In the genomic region with DNA sequence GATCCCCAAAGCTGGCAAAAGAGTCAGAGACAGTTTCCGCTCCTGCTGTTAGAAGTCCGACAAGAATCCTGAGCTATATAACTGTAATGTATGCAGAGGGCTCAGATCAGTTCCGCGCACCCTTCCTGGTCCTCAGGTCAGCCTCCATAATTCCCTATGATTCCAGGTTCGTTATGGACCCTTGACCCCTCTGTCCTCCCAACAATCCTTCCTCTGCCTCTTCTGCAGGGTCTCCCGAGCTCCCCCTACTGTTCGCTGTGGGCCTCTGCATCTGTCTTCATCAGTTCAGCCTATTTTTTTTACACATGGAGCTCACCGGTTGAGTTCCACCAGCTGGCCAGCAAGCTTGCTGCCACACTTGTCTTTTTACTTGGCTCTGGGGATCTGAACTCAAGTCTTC, we compare ENCODE assay signal across 9 mouse cellular contexts.
DNase-seq lines count a peak whose midpoint lies in the region; ATAC-seq and TF ChIP-seq lines count a peak whose summit lies in the region.
"Had no signal": no experiment of that assay in that cellular context is flagged by ENCODE, and none has a peak within 500 bp of the region (broad histone marks: within the 10 kb centered on the region; RNA-seq: fewer than 3 reads in every experiment).

No protein-coding gene starts in this region.

- H3K4me2 ChIP-seq in midbrain, postnatal 0 days (ENCODE audit: low read depth, low read length, poor library complexity, severe bottlenecking), result no peak overlapping the region
- H3K4me2 ChIP-seq in midbrain, embryonic 11.5 days, result no peak overlapping the region
- no peak overlapping the region for H3K4me2 ChIP-seq in midbrain, embryonic 13.5 days (replicated peaks)

- H3K4me1 ChIP-seq in midbrain, postnatal 0 days (ENCODE audit: insufficient read depth, low read length), result no peaks in the 10 kb centered on the region
- no peaks in the 10 kb centered on the region for H3K4me1 ChIP-seq in midbrain, embryonic 11.5 days (ENCODE audit: control insufficient read depth, insufficient read depth, low read length)
- H3K4me1 ChIP-seq in embryonic fibroblast, embryonic 13.5 days (ENCODE audit: control insufficient read depth, insufficient read depth, low read length), result no peaks in the 10 kb centered on the region
- H3K4me1 ChIP-seq in midbrain, embryonic 13.5 days (replicated peaks), result no peaks in the 10 kb centered on the region

- no peak for TF ChIP-seq POLR2A in embryonic fibroblast, embryonic 13.5 days (IDR thresholded peaks at IDR 0.05; ENCODE audit: low read depth, low read length)

- 56% methylated on average over 8 of the region's 8 CpGs for WGBS in midbrain, postnatal 0 days
- WGBS in midbrain, embryonic 11.5 days, result 54% methylated on average over 8 of the region's 8 CpGs
- WGBS in midbrain, embryonic 13.5 days, result 57% methylated on average over 8 of the region's 8 CpGs

- no peak overlapping the region for H3K27ac ChIP-seq in midbrain, postnatal 0 days (ENCODE audit: low read depth, low read length)
- H3K27ac ChIP-seq in midbrain, embryonic 11.5 days (ENCODE audit: low read depth, low read length), result no peak overlapping the region
- H3K27ac ChIP-seq in embryonic fibroblast, embryonic 13.5 days (ENCODE audit: insufficient read depth, low read length), result no peak overlapping the region
- H3K27ac ChIP-seq in midbrain, embryonic 13.5 days, result no peak overlapping the region

- 0 out of 2 replicates have a peak, but pooled peaks have one; percentile 52 for ATAC-seq in frontal cortex, adult (ENCODE audit: low TSS enrichment)
- ATAC-seq in midbrain, postnatal 0 days (ENCODE audit: low FRiP score), result no peak
- ATAC-seq in midbrain, embryonic 11.5 days (ENCODE audit: low FRiP score), result no peak
- no peak for ATAC-seq in midbrain, embryonic 13.5 days

- H3K27me3 ChIP-seq in midbrain, postnatal 0 days (ENCODE audit: insufficient read depth, low read length), result no peaks in the 10 kb centered on the region
- H3K27me3 ChIP-seq in midbrain, embryonic 11.5 days (ENCODE audit: control insufficient read depth, insufficient read depth, low read length), result no peaks in the 10 kb centered on the region
- H3K27me3 ChIP-seq in midbrain, embryonic 13.5 days, result no peaks in the 10 kb centered on the region

- H3K9me3 ChIP-seq in midbrain, postnatal 0 days (ENCODE audit: low read length), result no peaks in the 10 kb centered on the region
- no peaks in the 10 kb centered on the region for H3K9me3 ChIP-seq in midbrain, embryonic 11.5 days (ENCODE audit: control insufficient read depth, low read length)
- H3K9me3 ChIP-seq in midbrain, embryonic 13.5 days, result no peaks in the 10 kb centered on the region

- no peak overlapping the region for H3K4me3 ChIP-seq in midbrain, postnatal 0 days (ENCODE audit: low read depth, low read length)
- no peak overlapping the region for H3K4me3 ChIP-seq in midbrain, embryonic 11.5 days (ENCODE audit: low read depth, low read length)
- H3K4me3 ChIP-seq in embryonic fibroblast, embryonic 13.5 days (ENCODE audit: insufficient read depth, low read length), result no peak overlapping the region
- no peak overlapping the region for H3K4me3 ChIP-seq in midbrain, embryonic 13.5 days (replicated peaks)

- H3K9ac ChIP-seq in midbrain, postnatal 0 days (replicated peaks; ENCODE audit: low read length, poor library complexity, severe bottlenecking), result no peak overlapping the region
- no peak overlapping the region for H3K9ac ChIP-seq in midbrain, embryonic 11.5 days (ENCODE audit: low read length)
- no peak overlapping the region for H3K9ac ChIP-seq in midbrain, embryonic 13.5 days (replicated peaks)

- no peak for DNase-seq in frontal cortex, postnatal 25 days (ENCODE audit: low spot score in 2 of 2)
- DNase-seq in midbrain, postnatal 0 days (ENCODE audit: low spot score), result no peak
- DNase-seq in midbrain, embryonic 11.5 days (ENCODE audit: low spot score, missing footprints), result no peak
- peak; percentile 13 for DNase-seq in thymus, postnatal 0 days (ENCODE audit: low spot score)
- no peak for DNase-seq in frontal cortex, postnatal 14 days (ENCODE audit: low spot score in 2 of 2)

- H3K36me3 ChIP-seq in midbrain, postnatal 0 days (ENCODE audit: insufficient read depth, low read length), result no peaks in the 10 kb centered on the region
- H3K36me3 ChIP-seq in midbrain, embryonic 11.5 days (ENCODE audit: control insufficient read depth, insufficient read depth, low read length), result no peaks in the 10 kb centered on the region
- no peaks in the 10 kb centered on the region for H3K36me3 ChIP-seq in midbrain, embryonic 13.5 days
- H3K36me3 ChIP-seq: G1E had no signal

- peak; percentile 44 for TF ChIP-seq CTCF in midbrain, postnatal 0 days (IDR thresholded peaks at IDR 0.05)
- peak; percentile 6; the same call in 1 of the 2 replicates for TF ChIP-seq CTCF in embryonic fibroblast, embryonic 13.5 days (IDR thresholded peaks at IDR 0.05; ENCODE audit: borderline replicate concordance, insufficient read depth, low read length)
